Mouse (Mus musculus): Measurements from ENCODE around the gene F11. TPM values are rescaled to one million over a fixed set of nuclear protein-coding genes. Genes with fewer than 3 reads are reported as not detected.

The F11 gene
- not detected in 2 replicates for polyA plus RNA-seq (2012; ENCODE audit: insufficient read depth, insufficient read length, missing spikeins)

DNA sequence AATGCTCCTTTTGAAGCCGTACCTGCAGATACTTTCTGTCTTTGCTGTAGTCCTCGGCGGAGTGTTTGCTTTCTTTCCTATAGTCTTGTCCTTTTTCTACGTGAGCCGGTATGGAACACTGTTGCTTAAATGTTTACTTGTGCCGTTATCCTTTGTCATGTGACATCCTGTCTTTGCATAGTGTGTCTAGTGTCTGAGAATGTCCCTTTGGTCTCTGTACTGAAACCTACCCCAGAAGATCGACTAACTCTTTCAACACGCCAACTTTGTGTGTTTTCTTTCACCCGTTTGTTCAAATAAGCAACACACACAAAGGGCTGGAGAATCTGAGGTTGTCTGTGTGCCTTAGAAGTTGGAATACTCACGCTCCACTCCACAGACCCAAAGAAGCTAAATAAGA is at the start of gene F11:
Gene F11, minus strand, starts transcription at position 112 of the 400 bp plus-strand sequence.
- no peak within 1 kb of the TSS for H3K27ac ChIP-seq (replicated peaks; ENCODE audit: low read depth, low read length)
- H3K4me3 ChIP-seq (ENCODE audit: insufficient read depth, low read depth, low read length), result no peak within 1 kb of the TSS
- H3K4me1 ChIP-seq (ENCODE audit: control insufficient read depth, insufficient read depth, insufficient read length, low read length), result no peaks in the 10 kb centered on the region

- no peak overlapping the region for H3K4me3 ChIP-seq (ENCODE audit: insufficient read depth, low read depth, low read length)
- no peak overlapping the region for H3K27ac ChIP-seq (replicated peaks; ENCODE audit: low read depth, low read length)
- no peaks in the 10 kb centered on the region for H3K4me1 ChIP-seq (ENCODE audit: control insufficient read depth, insufficient read depth, insufficient read length, low read length)
Observed at GRCm38 (mm10) chr8:45310967-45311366, 49.1 kb upstream of the F11 start.

GRCm38 (mm10) chr8:45308366-45308765 is 46.5 kb upstream of the F11 start, which contains the start of gene Gm45753:
Gm45753 (minus strand) TSS chr8:45308466.
- Histone ChIP-seq H3K4me3 (ENCODE audit: insufficient read depth, low read depth, low read length) (no peak within 1 kb of the TSS), H3K4me1 (ENCODE audit: control insufficient read depth, insufficient read depth, insufficient read length, low read length) (no peaks in the 10 kb centered on the region; the same call in 1 of the 2 replicates), H3K27ac (replicated peaks; ENCODE audit: low read depth, low read length) (no peak within 1 kb of the TSS)

DNA sequence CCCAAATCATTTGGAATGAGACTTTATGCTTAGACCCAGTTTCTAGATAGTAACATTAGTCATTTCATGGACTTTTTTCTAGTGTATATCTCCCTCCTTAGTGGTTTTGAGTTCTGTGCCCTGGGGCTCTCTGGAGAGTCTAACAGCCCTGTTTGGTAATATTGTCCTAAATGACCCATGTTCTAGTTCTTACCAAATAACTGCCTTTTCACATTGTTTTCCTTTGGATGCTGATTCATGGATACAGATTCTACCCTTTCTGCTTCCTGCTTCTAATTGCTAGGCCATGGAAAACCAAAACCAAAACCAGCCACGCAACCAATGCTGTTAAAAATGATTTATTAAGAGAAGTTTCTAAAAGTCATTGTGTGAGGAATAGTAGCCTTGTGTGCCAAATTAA is 43.6 kb upstream of the F11 start:
- H3K27ac ChIP-seq (replicated peaks; ENCODE audit: low read depth, low read length), result peak overlapping the region; percentile 60
- no peak overlapping the region for H3K4me3 ChIP-seq (ENCODE audit: insufficient read depth, low read depth, low read length)

GRCm38 (mm10) chr8:45304354-45304753 is 42.5 kb upstream of the F11 start:
- Histone ChIP-seq H3K4me1 (ENCODE audit: control insufficient read depth, insufficient read depth, insufficient read length, low read length) (no peaks in the 10 kb centered on the region; the same call in 1 of the 2 replicates), H3K27ac (replicated peaks; ENCODE audit: low read depth, low read length) (no peak overlapping the region), H3K4me3 (ENCODE audit: insufficient read depth, low read depth, low read length) (no peak overlapping the region)

More for the DNA sequence above, 43.6 kb upstream of the F11 start:
- H3K4me1 ChIP-seq (ENCODE audit: control insufficient read depth, insufficient read depth, insufficient read length, low read length), result no peaks in the 10 kb centered on the region; the same call in 1 of the 2 replicates

GRCm38 (mm10) chr8:45302390-45302789 is 40.6 kb upstream of the F11 start:
- Histone ChIP-seq H3K4me1 (ENCODE audit: control insufficient read depth, insufficient read depth, insufficient read length, low read length) (no peaks in the 10 kb centered on the region; the same call in 1 of the 2 replicates), H3K27ac (replicated peaks; ENCODE audit: low read depth, low read length) (no peak overlapping the region), H3K4me3 (ENCODE audit: insufficient read depth, low read depth, low read length) (no peak overlapping the region)

- Histone ChIP-seq H3K4me1 (ENCODE audit: control insufficient read depth, insufficient read depth, insufficient read length, low read length) (no peaks in the 10 kb centered on the region), H3K27ac (replicated peaks; ENCODE audit: low read depth, low read length) (no peak overlapping the region), H3K4me3 (ENCODE audit: insufficient read depth, low read depth, low read length) (no peak overlapping the region)
Observed at GRCm38 (mm10) chr8:45295276-45295675, 33.4 kb upstream of the F11 start.

DNA sequence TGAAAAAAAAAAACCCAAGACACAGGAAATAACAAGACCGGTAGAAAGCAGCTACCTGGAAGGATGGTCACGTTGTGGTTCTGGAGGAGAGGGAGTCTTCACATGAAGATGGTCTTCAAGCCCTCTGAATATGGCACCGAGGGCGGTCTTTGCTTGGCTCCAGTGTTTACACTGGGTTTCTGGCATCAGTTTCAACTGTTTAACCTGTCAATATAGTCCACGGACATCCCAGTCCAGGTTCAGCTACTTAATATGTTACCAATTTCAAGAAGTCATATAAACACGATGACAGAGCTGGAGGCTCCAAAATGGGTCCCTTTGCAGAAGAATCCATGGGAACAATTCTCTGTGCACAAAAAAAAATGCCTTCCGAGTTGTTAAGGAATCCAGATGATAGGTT is 32.9 kb upstream of the F11 start, which contains the start of gene Klkb1:
Gene Klkb1, minus strand, starts transcription at position 173 of the 400 bp plus-strand sequence.
- no peaks in the 10 kb centered on the region for H3K4me1 ChIP-seq (ENCODE audit: control insufficient read depth, insufficient read depth, insufficient read length, low read length)
- H3K27ac ChIP-seq (replicated peaks; ENCODE audit: low read depth, low read length), result no peak within 1 kb of the TSS
- H3K4me3 ChIP-seq (ENCODE audit: insufficient read depth, low read depth, low read length), result no peak within 1 kb of the TSS

DNA sequence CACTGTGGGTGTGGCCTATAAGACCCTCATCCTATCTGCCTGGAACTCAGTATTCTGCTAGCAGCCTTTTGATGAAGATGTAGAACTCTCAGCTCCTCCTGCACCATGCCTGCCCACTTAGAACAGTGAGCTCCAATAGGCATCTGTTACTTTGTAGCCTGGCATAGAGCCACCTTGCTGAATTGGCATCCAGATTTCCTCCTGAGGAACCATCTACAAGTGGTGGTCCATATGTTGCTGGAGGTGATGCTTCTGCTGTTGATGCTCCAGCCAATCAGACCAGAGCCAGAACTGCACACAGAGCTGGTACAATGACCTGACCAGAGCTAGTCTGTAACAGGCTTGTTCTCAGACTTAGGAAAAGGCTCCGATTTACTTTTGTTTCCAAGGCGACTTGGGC is 30.0 kb upstream of the F11 start:
- Histone ChIP-seq H3K4me1 (ENCODE audit: control insufficient read depth, insufficient read depth, insufficient read length, low read length) (no peaks in the 10 kb centered on the region), H3K4me3 (ENCODE audit: insufficient read depth, low read depth, low read length) (no peak overlapping the region)

DNA sequence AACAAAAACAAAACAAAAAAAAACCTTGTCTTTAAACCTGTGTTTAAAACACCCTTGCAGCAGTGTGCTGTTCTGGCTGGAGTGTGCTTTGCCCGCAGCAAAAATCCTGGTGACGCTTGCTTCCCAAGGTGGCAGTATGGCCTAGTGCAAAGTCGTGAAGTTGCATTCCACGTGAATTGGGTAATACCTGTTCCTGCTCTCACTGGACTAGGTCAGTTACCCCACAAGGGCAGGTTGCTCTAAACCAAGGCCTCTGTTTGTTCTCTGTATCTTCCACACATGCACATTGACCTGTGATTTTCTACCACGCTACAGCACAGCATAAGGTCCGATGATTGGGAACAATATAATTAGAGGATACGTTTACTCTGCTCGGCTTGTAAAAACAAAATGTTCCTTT is 19.8 kb upstream of the F11 start:
- no peak overlapping the region for H3K4me3 ChIP-seq (ENCODE audit: insufficient read depth, low read depth, low read length)
- no peaks in the 10 kb centered on the region for H3K4me1 ChIP-seq (ENCODE audit: control insufficient read depth, insufficient read depth, insufficient read length, low read length)
- no peak overlapping the region for H3K27ac ChIP-seq (replicated peaks; ENCODE audit: low read depth, low read length)

More for the DNA sequence above, 30.0 kb upstream of the F11 start:
- no peak overlapping the region for H3K27ac ChIP-seq (replicated peaks; ENCODE audit: low read depth, low read length)

DNA sequence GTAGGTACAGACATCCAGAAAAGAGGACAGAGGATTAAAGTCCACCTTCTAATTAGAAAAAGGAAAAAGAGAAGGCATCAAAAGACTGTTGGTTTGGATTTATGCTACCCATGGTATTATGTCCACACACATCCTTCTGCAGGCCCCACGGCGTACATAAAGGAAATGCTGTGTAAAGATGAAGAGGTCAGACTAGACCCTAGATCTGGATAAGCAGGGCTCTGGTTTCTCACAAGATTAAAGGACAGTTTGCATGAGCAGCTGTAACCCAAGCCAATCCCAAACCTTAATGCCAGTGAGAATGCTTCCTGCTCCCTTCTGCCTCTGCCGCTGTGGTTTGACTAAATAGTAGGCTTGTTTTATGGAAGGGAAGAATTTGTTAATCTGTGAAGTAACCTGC is 15.6 kb upstream of the F11 start:
- Histone ChIP-seq H3K4me1 (ENCODE audit: control insufficient read depth, insufficient read depth, insufficient read length, low read length) (no peaks in the 10 kb centered on the region), H3K27ac (replicated peaks; ENCODE audit: low read depth, low read length) (no peak overlapping the region), H3K4me3 (ENCODE audit: insufficient read depth, low read depth, low read length) (no peak overlapping the region)

DNA sequence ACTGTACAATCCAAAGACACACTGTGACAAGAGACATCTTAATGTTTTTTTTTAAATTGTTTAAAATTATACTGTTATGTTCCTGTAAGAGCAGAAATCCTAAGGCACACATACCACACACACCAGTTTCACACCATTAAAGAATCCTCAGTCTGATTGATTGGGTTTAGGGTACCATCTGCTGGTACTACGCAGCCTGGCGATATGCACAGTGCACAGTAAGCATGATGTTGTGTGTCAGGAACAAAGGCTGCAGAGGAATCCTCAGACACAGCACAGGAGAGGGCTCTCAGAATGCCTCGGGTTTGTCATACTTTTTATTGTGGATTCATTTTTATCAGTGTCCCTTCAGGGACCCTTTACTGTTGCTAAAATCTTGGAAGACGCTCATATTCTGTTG is 12.5 kb upstream of the F11 start:
- H3K27ac ChIP-seq (replicated peaks; ENCODE audit: low read depth, low read length), result no peak overlapping the region
- no peak overlapping the region for H3K4me3 ChIP-seq (ENCODE audit: insufficient read depth, low read depth, low read length)
- H3K4me1 ChIP-seq (ENCODE audit: control insufficient read depth, insufficient read depth, insufficient read length, low read length), result no peaks in the 10 kb centered on the region

DNA sequence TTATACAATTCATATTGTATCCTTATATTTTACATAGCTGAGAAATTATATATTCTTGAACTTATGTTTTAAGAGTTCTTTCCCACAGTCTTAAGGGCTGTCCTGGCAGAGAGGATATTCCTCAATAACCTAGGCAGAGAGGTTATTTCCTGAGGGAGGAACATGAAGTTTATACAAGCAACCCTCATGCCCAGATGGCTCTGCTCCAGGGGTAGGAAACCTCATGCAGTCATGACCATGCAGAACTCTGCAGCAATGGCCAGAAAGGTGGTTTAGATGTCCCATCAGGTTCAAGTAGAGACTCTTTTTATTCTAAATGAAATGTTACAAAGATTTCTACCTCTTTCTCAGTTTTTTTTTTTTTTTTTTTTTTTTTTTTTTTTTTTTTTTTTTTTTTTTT is 7.2 kb upstream of the F11 start:
- Histone ChIP-seq H3K4me3 (ENCODE audit: insufficient read depth, low read depth, low read length) (no peak overlapping the region), H3K27ac (replicated peaks; ENCODE audit: low read depth, low read length) (no peak overlapping the region), H3K4me1 (ENCODE audit: control insufficient read depth, insufficient read depth, insufficient read length, low read length) (no peaks in the 10 kb centered on the region)

DNA sequence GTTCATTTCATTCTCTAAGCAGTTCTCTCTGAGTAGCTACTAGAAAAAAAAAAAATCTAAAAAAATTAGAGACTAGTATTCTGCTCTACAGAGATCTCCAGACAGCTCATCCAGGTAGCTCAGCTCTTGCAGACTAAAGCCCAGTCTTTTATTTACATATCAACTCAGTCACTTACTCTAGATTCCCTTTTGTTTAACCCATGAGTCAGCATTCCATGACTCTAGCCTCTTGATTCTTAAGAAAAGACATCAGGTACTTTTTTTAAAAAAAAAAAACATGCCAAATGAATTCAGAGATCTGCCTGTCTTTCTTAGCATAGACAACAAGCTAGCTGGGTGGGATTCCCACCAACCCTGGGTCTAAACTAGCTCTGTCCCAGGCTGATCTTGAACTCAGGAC is 6.7 kb upstream of the F11 start:
- Histone ChIP-seq H3K4me3 (ENCODE audit: insufficient read depth, low read depth, low read length) (no peak overlapping the region), H3K27ac (replicated peaks; ENCODE audit: low read depth, low read length) (no peak overlapping the region), H3K4me1 (ENCODE audit: control insufficient read depth, insufficient read depth, insufficient read length, low read length) (no peaks in the 10 kb centered on the region)

GRCm38 (mm10) chr8:45267611-45268391 is 6.0 kb upstream of the F11 start:
- Histone ChIP-seq H3K27ac (replicated peaks; ENCODE audit: low read depth, low read length) (no peak overlapping the region), H3K4me1 (ENCODE audit: control insufficient read depth, insufficient read depth, insufficient read length, low read length) (no peaks in the 10 kb centered on the region)

GRCm38 (mm10) chr8:45266993-45267392 is 5.2 kb upstream of the F11 start:
- Histone ChIP-seq H3K27ac (replicated peaks; ENCODE audit: low read depth, low read length) (no peak overlapping the region), H3K4me1 (ENCODE audit: control insufficient read depth, insufficient read depth, insufficient read length, low read length) (no peaks in the 10 kb centered on the region), H3K4me3 (ENCODE audit: insufficient read depth, low read depth, low read length) (no peak overlapping the region)

More at GRCm38 (mm10) chr8:45267611-45268391, 6.0 kb upstream of the F11 start:
- H3K4me3 ChIP-seq (ENCODE audit: insufficient read depth, low read depth, low read length), result no peak overlapping the region
